Mouse (Mus musculus) liver (tissue): ENCODE results near the gene Tdrd5.
"Not testable (repeated sequence)": the region's sequence is repeated elsewhere in the genome, so short reads cannot be mapped to it uniquely, and the experiment has no call there.

ENCODE experiments used
- DNase-seq: peaks from one replicate; pipeline ENCODE4 v3.0.0-alpha.2; 2020; ENCODE audit warnings: mixed read lengths

Gene Tdrd5

GRCm38 (mm10) chr1:156251096-156251495 lies 52.4 kb downstream of the Tdrd5 start:
- DNase-seq = not testable (repeated sequence)

- no peak for DNase-seq
These were observed 55.6 kb downstream of the Tdrd5 start for GRCm38 (mm10) chr1:156247893-156248292.

GRCm38 (mm10) chr1:156241713-156242348 lies 61.6 kb downstream of the Tdrd5 start:
- DNase-seq = peak; percentile 73

DNA sequence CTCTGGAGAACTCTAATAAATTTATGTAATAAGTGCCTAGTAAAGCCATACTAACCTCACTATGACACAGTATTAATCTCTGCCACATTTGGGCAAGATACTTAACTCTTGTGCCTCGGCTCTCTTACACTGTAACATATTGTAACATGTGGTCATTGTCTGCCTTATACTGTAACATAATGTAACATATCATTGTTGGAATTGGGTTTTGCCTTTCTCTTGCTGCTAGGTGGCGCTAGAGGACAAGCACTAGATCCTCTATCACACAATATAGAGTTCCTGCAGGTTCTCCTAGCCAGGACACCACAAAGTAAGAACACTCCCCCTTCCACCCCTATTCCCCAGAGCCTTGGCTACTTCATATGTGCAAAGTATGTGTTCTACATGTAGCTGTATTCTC lies 62.4 kb downstream of the Tdrd5 start:
- peak; percentile 65 for DNase-seq

DNA sequence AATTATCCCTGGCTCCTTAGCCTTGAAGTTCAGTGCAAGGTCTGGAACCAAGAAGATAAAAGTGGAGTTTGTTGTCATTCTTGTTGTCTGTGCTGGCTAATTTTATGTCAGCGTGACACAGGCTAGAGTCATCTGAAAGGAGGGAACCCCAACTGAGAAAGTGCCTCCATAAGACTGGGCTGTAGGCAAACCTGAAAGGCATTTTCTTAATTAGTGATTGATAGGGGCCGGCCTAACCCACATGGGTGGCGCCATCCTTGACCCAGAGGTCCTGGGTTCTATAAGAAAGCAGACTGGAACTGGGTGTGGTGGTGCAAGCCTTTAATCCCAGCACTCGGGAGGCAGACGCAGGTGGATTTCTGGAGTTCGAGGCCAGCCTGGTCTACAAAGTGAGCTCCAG lies 72.3 kb downstream of the Tdrd5 start:
- DNase-seq = no peak

DNA sequence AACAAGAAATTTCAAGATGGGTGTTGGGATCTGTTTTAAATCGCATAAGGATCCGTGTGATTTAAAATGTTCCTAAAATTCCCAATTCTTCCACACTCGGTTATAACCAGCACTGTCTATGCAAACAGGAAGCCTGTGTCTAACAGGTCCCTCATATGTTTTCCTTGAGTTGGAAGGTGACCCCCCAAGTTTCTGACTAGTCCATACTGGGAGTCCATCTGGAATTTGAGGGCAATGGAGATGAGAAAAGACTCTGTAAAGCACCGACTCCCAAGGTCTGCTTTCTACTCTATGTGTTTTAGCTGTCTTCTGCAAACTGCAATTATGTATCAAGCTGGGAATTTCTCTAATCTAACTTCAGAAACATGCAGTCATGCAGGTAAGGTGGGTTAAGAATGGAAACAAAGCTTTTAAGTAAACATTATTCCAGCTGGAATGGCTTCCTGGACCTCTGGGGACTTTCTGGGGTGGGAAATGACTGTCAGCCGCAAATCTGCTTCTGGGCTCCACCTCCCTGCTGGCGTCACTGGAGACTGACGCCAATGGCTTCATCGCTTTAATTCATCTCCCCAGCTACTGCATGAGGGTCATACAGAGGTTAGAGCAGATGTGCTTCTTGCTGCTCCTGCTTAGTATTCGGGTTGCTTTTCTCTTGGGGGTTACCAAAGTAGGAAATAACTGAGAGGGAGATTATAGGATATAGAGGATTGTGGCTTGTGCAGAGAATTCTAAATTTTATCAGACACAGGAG lies 73.0 kb downstream of the Tdrd5 start:
- DNase-seq = no peak

DNA sequence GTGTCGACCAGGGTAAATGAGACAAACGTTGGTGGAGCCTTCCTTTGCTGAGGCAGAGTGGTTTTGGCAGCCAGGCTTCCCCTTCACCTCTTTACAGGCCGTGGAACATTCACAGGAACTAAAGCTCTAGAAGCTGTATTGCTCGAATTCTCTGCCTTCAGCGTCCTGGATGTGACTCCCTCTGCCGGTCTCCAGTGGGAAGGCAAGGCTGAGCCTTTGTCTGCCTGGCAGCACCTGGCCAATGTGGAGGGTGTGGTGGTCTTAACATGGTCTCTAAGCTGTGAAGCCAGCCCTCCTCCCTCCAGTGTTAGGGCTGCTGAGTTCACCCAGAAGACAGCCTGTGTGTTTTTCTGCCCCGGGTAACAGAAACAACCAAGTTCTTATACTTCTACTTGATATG lies 74.0 kb downstream of the Tdrd5 start:
- DNase-seq = peak; percentile 77

DNA sequence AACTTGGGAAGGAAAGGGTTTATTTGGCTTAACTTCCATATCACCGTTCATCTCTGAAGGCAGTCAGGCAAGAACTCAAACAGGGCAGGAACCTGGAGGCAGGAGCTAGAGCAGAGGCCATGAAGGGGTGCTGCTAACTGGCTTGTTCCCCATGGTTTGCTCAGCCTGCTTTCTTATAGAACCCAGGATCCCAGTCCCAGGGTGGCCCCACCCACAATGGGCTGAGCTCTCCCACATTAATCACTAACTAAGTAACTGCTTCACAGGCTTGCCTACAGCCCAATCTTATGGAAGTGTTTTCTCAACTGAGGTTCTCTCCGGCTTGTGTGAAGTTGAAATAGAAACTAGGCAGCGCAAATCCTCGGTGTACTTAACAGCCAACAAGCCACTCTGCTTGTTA lies 74.7 kb downstream of the Tdrd5 start:
- DNase-seq = no peak

DNA sequence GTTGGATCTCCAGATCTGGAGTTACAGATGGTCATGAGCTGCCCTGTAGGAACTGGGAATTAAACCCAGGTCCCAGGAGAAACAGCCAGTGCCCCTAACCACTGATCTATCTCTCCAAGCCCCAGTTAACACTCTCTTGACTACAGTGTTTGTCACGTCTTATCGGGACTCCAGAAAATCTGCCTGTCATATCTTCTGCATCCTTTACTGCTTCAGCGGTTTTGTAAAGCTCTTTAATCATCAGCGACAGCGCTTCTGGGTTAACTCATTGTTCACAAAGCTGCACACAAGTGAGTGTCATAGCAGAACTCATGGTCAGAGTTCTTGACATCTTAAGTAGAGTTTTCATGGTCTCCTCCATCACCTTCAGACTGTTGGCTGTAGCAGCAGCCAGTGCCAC lies 76.6 kb downstream of the Tdrd5 start:
- no peak for DNase-seq

GRCm38 (mm10) chr1:156222205-156223000 lies 81.1 kb downstream of the Tdrd5 start:
- DNase-seq = peak; percentile 92

DNA sequence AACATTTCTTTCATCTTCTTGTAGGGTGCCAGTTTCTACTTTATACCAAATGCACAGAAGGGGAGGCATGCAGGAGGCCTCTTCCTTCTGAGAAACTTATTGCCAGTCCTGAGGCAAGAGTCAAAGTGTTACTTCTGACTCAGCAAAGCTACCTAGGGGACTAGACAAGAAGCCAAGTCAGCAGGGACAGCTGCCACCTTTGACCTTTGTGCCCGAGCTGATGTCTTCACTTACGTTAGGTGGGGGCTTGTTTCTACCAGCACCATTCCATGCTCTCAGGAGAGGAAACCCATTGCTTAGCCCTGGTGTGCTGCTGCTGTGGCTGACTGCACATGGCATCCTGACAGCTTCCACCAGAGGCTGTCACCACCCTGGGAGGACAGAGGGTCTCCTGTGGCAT lies 82.1 kb downstream of the Tdrd5 start:
- peak; percentile 44 for DNase-seq

DNA sequence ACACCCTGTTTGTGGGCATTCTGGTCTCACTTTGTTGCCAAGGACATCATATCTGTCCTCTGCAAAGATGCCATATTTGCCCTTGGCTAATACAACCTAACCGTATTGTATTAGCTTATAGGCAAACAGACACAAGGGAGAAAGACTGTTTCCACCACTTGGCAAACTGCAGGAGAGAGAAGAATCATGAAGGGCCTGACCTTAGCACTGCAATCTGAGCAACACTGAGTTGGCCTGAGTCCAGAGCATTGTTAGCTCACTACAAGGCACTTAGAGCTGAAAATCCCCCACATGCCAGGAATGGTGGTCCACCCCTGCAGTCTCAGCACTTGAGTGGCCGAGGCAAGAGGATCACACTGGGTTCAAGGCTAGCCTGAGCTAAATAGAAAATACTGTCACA lies 84.9 kb downstream of the Tdrd5 start:
- DNase-seq = no peak

DNA sequence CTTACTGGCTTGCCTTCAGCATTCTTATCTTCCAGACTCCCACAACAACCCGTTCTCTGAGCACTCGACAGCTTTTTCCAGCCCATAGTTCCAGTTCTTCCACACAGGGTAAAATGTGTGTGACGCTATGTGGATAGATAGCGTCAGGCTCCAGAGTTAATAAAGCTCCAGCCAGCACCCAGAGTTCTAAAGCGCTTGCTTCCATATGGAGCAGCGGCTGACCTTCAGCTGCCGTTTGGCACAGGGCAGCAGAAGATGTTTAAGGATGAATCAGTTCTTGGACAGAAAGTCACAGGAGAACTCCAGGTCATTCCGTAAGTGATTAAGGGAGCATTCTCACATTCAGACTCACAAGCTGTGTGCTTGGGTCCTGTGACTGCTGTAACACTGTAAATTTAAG lies 85.5 kb downstream of the Tdrd5 start:
- DNase-seq = no peak

GRCm38 (mm10) chr1:156217393-156217792 lies 86.1 kb downstream of the Tdrd5 start:
- DNase-seq = peak; percentile 91

DNA sequence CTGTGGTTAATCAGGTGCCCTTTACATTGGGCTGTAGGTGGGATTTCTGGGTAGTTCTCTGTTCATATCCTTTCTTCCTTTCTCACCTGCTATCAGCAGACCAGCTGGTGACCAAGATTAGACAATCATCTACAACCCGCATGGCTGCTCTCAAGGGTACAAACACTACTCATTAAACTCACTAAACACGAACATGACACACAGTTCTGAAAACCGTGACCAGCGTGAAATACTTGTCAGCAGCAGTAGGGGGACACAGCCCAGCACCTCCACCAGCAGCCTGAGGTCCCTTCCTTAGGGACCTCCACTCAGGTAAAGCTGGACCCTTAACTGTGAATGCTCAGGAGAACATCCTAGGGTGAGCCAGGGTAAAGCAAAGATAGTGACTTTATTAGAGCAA lies 87.2 kb downstream of the Tdrd5 start:
- no peak for DNase-seq

DNA sequence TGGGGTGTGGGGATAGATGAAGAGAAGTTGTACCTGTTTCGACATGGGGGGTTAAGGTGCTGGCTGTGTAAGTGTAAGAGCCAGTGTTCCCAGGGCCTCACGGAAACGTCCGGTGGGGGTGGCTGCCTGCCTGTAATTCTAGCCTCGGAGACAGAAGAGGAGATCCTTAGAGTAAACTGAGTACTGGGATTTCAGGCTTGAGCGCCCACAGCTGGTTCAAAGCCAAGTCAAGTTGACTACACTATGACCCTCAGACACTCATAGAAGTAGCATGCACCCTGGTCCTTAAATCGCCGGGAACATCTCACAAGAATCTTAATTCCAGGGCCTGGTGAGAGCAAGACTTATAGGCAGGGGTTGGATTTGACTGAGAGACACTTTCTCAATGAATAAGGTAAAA lies 88.8 kb downstream of the Tdrd5 start:
- DNase-seq = no peak

GRCm38 (mm10) chr1:156212923-156213322 lies 90.5 kb downstream of the Tdrd5 start:
- peak; percentile 77 for DNase-seq

GRCm38 (mm10) chr1:156211809-156212317 lies 91.6 kb downstream of the Tdrd5 start:
- DNase-seq = no peak
